Mouse (Mus musculus) bone marrow, adult 2 months (tissue): ENCODE measurements around the gene Tmcc3.

Experiments
- CTCF ChIP-seq: fragments of 200-500 bp; IDR thresholded peaks from 2 replicates; pipeline ENCODE4 v1.5.1; 2011; ENCODE audit warnings: low read length, control low read depth; ENCODE audit not compliant: control insufficient read depth, insufficient read depth
- POLR2A ChIP-seq: fragments of 200-500 bp; IDR thresholded peaks from 2 replicates; pipeline ENCODE4 v1.6.1; 2011; ENCODE audit warnings: low read depth, mild to moderate bottlenecking, control low read depth, low read length, borderline replicate concordance; ENCODE audit not compliant: control insufficient read depth

DNA sequence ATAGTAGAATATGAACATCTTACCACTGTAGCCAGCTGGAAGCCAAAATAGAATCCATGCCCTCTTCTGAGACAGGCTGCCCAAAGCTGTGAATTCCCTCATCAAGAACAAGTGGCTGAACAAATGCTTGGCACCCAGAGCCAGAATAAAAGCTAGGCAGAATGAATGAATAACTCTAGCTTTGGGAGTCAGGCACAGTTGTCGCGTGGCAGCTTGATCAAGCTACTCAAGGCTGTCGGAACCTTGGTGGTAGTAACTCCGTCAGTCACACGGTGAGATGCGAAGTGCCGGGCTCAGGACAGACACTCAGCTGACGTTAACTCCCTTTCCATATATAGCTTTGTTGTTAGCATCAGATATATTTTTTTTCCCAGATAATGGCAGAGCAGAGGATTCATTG, 232.2 kb downstream of the Tmcc3 start:
- no peak for TF ChIP-seq CTCF
- TF ChIP-seq POLR2A: no peak
